Mouse (Mus musculus): Measurements from ENCODE around the gene Klhdc7a.

DNA sequence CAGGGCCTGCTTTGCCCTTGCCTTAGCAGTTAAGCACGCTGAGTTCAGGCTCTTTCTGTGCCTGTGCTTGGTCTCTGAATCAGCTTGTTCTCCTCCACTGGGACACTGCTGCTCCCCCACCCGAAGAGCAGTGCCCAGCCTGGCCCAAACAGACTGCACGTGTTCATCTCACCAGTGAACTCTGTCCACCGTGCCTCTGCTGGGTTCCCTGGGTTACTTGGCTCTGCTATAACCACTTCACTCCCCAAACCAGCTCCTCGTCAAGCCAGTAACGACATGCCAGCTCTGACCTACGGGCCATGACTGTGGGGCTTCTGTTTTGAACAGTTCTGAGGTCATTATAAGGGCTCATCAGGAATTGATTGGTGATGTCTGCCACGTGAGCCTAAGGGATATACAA lies 4.8 kb downstream of the Klhdc7a start:
- no peak for TF ChIP-seq POLR2A (IDR thresholded peaks at IDR 0.05; ENCODE audit: borderline replicate concordance, extremely low read depth, insufficient read depth, insufficient read length, poor library complexity, severe bottlenecking)
- TF ChIP-seq CTCF (IDR thresholded peaks at IDR 0.05; ENCODE audit: borderline replicate concordance, extremely low read depth, insufficient read depth, insufficient read length), result no peak
